Mouse (Mus musculus): ENCODE measurements at regions not wholly inside any gene's neighbourhood (a gene's known extent, or its start where the extent isn't known, plus 50 kb on each side); places are given as distances from the start of the nearest gene placed in this dataset.

- Histone ChIP-seq H3K4me1 (ENCODE audit: control insufficient read depth, insufficient read depth, low read length) (no peaks in the 10 kb centered on the region), H3K27ac (ENCODE audit: low read depth, low read length) (no peak overlapping the region), H3K4me3 (ENCODE audit: low read depth, low read length) (no peak overlapping the region), H3K36me3 (ENCODE audit: control insufficient read depth, insufficient read depth, low read length) (no peaks in the 10 kb centered on the region), H3K9me3 (replicated peaks; ENCODE audit: control insufficient read depth, low read length) (no peaks in the 10 kb centered on the region), H3K9ac (ENCODE audit: low read depth, low read length) (no peak overlapping the region), H3K4me2 (no peak overlapping the region), H3K27me3 (ENCODE audit: control insufficient read depth, insufficient read depth, low read length) (no peaks in the 10 kb centered on the region)
- no peak for ATAC-seq (replicated peaks; ENCODE audit: insufficient number of reproducible peaks, low FRiP score, low TSS enrichment)
- WGBS (ENCODE audit: insufficient replicate concordance) = 79% methylated on average over 1 of the region's 1 CpGs
Observed at GRCm38 (mm10) chr14:45843829-45844228, 185.9 kb upstream of the Ddhd1 start.

- no peaks in the 10 kb centered on the region for H3K36me3 ChIP-seq (ENCODE audit: control insufficient read depth, insufficient read depth, low read length)
- WGBS (ENCODE audit: insufficient replicate concordance) = 53% methylated on average over 8 of the region's 8 CpGs
- 0 out of 2 replicates have a peak overlapping the region, but pooled peaks have one; percentile 2 for H3K27ac ChIP-seq (ENCODE audit: low read depth, low read length)
- ATAC-seq (replicated peaks; ENCODE audit: insufficient number of reproducible peaks, low FRiP score, low TSS enrichment) = peak; percentile 46
- H3K9ac ChIP-seq (ENCODE audit: low read depth, low read length) = no peak overlapping the region
- no peaks in the 10 kb centered on the region; the same call in 1 of the 2 replicates for H3K4me1 ChIP-seq (ENCODE audit: control insufficient read depth, insufficient read depth, low read length)
- no peaks in the 10 kb centered on the region for H3K9me3 ChIP-seq (replicated peaks; ENCODE audit: control insufficient read depth, low read length)
- H3K27me3 ChIP-seq (ENCODE audit: control insufficient read depth, insufficient read depth, low read length) = no peaks in the 10 kb centered on the region
- no peak overlapping the region for H3K4me3 ChIP-seq (ENCODE audit: low read depth, low read length)
- H3K4me2 ChIP-seq = no peak overlapping the region
Observed at GRCm38 (mm10) chr14:45850588-45850987, 192.6 kb upstream of the Ddhd1 start.

- no peak for ATAC-seq (replicated peaks; ENCODE audit: insufficient number of reproducible peaks, low FRiP score, low TSS enrichment)
- Histone ChIP-seq H3K9ac (ENCODE audit: low read depth, low read length) (no peak overlapping the region), H3K9me3 (replicated peaks; ENCODE audit: control insufficient read depth, low read length) (no peaks in the 10 kb centered on the region), H3K4me3 (ENCODE audit: low read depth, low read length) (no peak overlapping the region), H3K4me1 (ENCODE audit: control insufficient read depth, insufficient read depth, low read length) (no peaks in the 10 kb centered on the region), H3K4me2 (peak overlapping the region; percentile 29), H3K27me3 (ENCODE audit: control insufficient read depth, insufficient read depth, low read length) (no peaks in the 10 kb centered on the region), H3K36me3 (ENCODE audit: control insufficient read depth, insufficient read depth, low read length) (no peaks in the 10 kb centered on the region), H3K27ac (ENCODE audit: low read depth, low read length) (no peak overlapping the region)
- 13% methylated on average over 9 of the region's 9 CpGs for WGBS (ENCODE audit: insufficient replicate concordance)
Observed at GRCm38 (mm10) chr14:45878428-45878827, 220.5 kb upstream of the Ddhd1 start.

- H3K4me2 ChIP-seq = no peak overlapping the region
- H3K9ac ChIP-seq (ENCODE audit: low read depth, low read length) = no peak overlapping the region
- no peaks in the 10 kb centered on the region for H3K36me3 ChIP-seq (ENCODE audit: control insufficient read depth, insufficient read depth, low read length)
- ATAC-seq (replicated peaks; ENCODE audit: insufficient number of reproducible peaks, low FRiP score, low TSS enrichment) = no peak
- no peaks in the 10 kb centered on the region for H3K27me3 ChIP-seq (ENCODE audit: control insufficient read depth, insufficient read depth, low read length)
- no peak overlapping the region for H3K4me3 ChIP-seq (ENCODE audit: low read depth, low read length)
- H3K27ac ChIP-seq (ENCODE audit: low read depth, low read length) = peak overlapping the region; percentile 51
- WGBS (ENCODE audit: insufficient replicate concordance) = 22% methylated on average over 6 of the region's 6 CpGs
- no peaks in the 10 kb centered on the region; the same call in 1 of the 2 replicates for H3K4me1 ChIP-seq (ENCODE audit: control insufficient read depth, insufficient read depth, low read length)
- H3K9me3 ChIP-seq (replicated peaks; ENCODE audit: control insufficient read depth, low read length) = no peaks in the 10 kb centered on the region
Observed at GRCm38 (mm10) chr14:45920783-45921182, 262.8 kb upstream of the Ddhd1 start.

- no peak overlapping the region for H3K4me3 ChIP-seq (ENCODE audit: low read depth, low read length)
- no peak overlapping the region for H3K4me2 ChIP-seq
- 87% methylated on average over 2 of the region's 2 CpGs for WGBS (ENCODE audit: insufficient replicate concordance)
- no peaks in the 10 kb centered on the region for H3K27me3 ChIP-seq (ENCODE audit: control insufficient read depth, insufficient read depth, low read length)
- no peak overlapping the region for H3K27ac ChIP-seq (ENCODE audit: low read depth, low read length)
- ATAC-seq (replicated peaks; ENCODE audit: insufficient number of reproducible peaks, low FRiP score, low TSS enrichment) = no peak
- no peaks in the 10 kb centered on the region for H3K4me1 ChIP-seq (ENCODE audit: control insufficient read depth, insufficient read depth, low read length)
- no peak overlapping the region for H3K9ac ChIP-seq (ENCODE audit: low read depth, low read length)
- no peaks in the 10 kb centered on the region for H3K9me3 ChIP-seq (replicated peaks; ENCODE audit: control insufficient read depth, low read length)
- H3K36me3 ChIP-seq (ENCODE audit: control insufficient read depth, insufficient read depth, low read length) = no peaks in the 10 kb centered on the region
Observed at GRCm38 (mm10) chr14:45943581-45943980, 285.6 kb upstream of the Ddhd1 start.

- Histone ChIP-seq H3K4me3 (ENCODE audit: low read depth, low read length) (no peak overlapping the region), H3K9ac (ENCODE audit: low read depth, low read length) (no peak overlapping the region), H3K4me2 (no peak overlapping the region), H3K27ac (ENCODE audit: low read depth, low read length) (no peak overlapping the region), H3K9me3 (replicated peaks; ENCODE audit: control insufficient read depth, low read length) (no peaks in the 10 kb centered on the region), H3K4me1 (ENCODE audit: control insufficient read depth, insufficient read depth, low read length) (no peaks in the 10 kb centered on the region), H3K27me3 (ENCODE audit: control insufficient read depth, insufficient read depth, low read length) (no peaks in the 10 kb centered on the region), H3K36me3 (ENCODE audit: control insufficient read depth, insufficient read depth, low read length) (no peaks in the 10 kb centered on the region)
- WGBS (ENCODE audit: insufficient replicate concordance) = 82% methylated on average over 5 of the region's 5 CpGs
- ATAC-seq (replicated peaks; ENCODE audit: insufficient number of reproducible peaks, low FRiP score, low TSS enrichment) = no peak
Observed at GRCm38 (mm10) chr14:45944101-45944500, 286.2 kb upstream of the Ddhd1 start.

DNA sequence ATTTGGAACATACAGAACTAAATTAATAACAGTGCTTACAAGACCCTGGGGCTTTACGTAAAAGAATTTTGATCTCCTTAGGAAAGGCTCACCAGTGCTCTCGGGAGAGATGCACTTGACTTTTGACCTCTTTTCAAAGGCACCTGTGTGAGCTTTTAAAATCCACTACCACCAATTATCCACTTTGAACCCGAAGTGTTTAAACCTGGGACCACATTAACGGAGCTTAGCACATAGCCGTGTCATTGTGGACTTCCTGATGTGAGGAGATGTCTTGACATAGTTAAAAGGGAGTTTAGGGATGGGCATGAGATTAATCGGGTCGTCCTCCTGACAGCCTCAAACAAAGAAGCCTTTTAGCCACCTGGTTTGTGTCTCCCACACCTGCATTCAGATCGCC lies 286.6 kb upstream of the Ddhd1 start:
- ATAC-seq (replicated peaks; ENCODE audit: insufficient number of reproducible peaks, low FRiP score, low TSS enrichment) = no peak
- no peaks in the 10 kb centered on the region for H3K9me3 ChIP-seq (replicated peaks; ENCODE audit: control insufficient read depth, low read length)
- H3K9ac ChIP-seq (ENCODE audit: low read depth, low read length) = no peak overlapping the region
- no peaks in the 10 kb centered on the region for H3K4me1 ChIP-seq (ENCODE audit: control insufficient read depth, insufficient read depth, low read length)
- 43% methylated on average over 8 of the region's 8 CpGs for WGBS (ENCODE audit: insufficient replicate concordance)
- H3K36me3 ChIP-seq (ENCODE audit: control insufficient read depth, insufficient read depth, low read length) = no peaks in the 10 kb centered on the region
- H3K4me3 ChIP-seq (ENCODE audit: low read depth, low read length) = no peak overlapping the region
- H3K4me2 ChIP-seq = no peak overlapping the region
- H3K27ac ChIP-seq (ENCODE audit: low read depth, low read length) = no peak overlapping the region
- no peaks in the 10 kb centered on the region for H3K27me3 ChIP-seq (ENCODE audit: control insufficient read depth, insufficient read depth, low read length)

DNA sequence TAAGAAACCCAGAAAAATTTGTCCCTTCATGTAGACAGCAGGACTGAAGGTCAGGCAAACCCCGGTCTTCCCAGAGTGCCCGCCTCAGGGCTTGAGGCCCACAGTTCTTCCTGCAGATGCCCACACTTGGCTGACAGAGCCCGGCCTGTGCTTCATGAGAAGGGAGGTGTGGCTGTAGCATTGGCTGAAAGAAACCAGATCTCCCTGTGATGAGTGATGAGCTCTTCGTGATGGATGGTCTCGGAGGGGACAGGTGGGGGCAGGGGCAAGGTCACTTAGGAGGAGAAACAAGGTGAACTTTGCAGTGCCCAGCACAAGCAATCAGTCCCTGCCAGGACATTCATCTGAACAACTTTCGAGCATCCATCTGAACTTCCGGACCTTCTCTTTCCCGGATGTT lies 298.7 kb upstream of the Ddhd1 start:
- Histone ChIP-seq H3K36me3 (ENCODE audit: control insufficient read depth, insufficient read depth, low read length) (no peaks in the 10 kb centered on the region), H3K27ac (ENCODE audit: low read depth, low read length) (peak overlapping the region; percentile 46), H3K4me2 (no peak overlapping the region), H3K27me3 (ENCODE audit: control insufficient read depth, insufficient read depth, low read length) (no peaks in the 10 kb centered on the region), H3K4me1 (ENCODE audit: control insufficient read depth, insufficient read depth, low read length) (no peaks in the 10 kb centered on the region), H3K9ac (ENCODE audit: low read depth, low read length) (no peak overlapping the region), H3K9me3 (replicated peaks; ENCODE audit: control insufficient read depth, low read length) (no peaks in the 10 kb centered on the region), H3K4me3 (ENCODE audit: low read depth, low read length) (no peak overlapping the region)
- whole genome bisulfite sequencing (ENCODE audit: insufficient replicate concordance) = 28% methylated on average over 8 of the region's 8 CpGs
- peak; percentile 72 for ATAC-seq (replicated peaks; ENCODE audit: insufficient number of reproducible peaks, low FRiP score, low TSS enrichment)

- H3K36me3 ChIP-seq (ENCODE audit: control insufficient read depth, insufficient read depth, low read length) = no peaks in the 10 kb centered on the region
- 66% methylated on average over 4 of the region's 4 CpGs for WGBS (ENCODE audit: insufficient replicate concordance)
- H3K4me1 ChIP-seq (ENCODE audit: control insufficient read depth, insufficient read depth, low read length) = no peaks in the 10 kb centered on the region
- no peaks in the 10 kb centered on the region for H3K27me3 ChIP-seq (ENCODE audit: control insufficient read depth, insufficient read depth, low read length)
- no peaks in the 10 kb centered on the region for H3K9me3 ChIP-seq (replicated peaks; ENCODE audit: control insufficient read depth, low read length)
- no peak overlapping the region for H3K4me2 ChIP-seq
- H3K27ac ChIP-seq (ENCODE audit: low read depth, low read length) = no peak overlapping the region
- no peak overlapping the region for H3K9ac ChIP-seq (ENCODE audit: low read depth, low read length)
- no peak for ATAC-seq (replicated peaks; ENCODE audit: insufficient number of reproducible peaks, low FRiP score, low TSS enrichment)
- H3K4me3 ChIP-seq (ENCODE audit: low read depth, low read length) = no peak overlapping the region
Observed at GRCm38 (mm10) chr14:45962474-45962873, 304.5 kb upstream of the Ddhd1 start.
